Mouse (Mus musculus) A20 (cell line): Measurements from ENCODE around the gene Omt2a.
"Not testable (repeated sequence)": the region's sequence is repeated elsewhere in the genome, so short reads cannot be mapped to it uniquely, and the experiment has no call there.

Experiments
- DNase-seq: peaks from one replicate; pipeline ENCODE4 v3.0.0-alpha.2; 2011; ENCODE audit warnings: low read depth, low spot score

Gene Omt2a

DNA sequence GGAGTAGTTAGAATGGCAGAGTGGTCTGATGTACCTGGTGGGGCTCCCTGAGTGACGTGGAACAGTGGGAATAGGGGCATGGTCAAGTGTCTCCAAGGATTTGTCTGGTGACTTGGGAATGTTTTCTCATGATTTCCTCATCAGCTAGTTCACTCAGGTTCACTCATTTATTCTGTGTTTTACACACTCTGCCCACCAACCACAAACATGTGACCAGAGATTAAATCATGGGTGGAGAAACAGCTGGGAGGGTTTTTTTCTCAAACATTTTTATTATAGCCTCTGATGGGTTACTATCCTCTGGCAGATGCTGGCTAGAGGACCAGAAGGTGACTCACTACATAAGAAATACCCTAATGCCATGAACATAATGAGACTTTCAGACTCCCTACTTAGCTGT lies 16.4 kb downstream of the Omt2a start:
- no peak for DNase-seq

DNA sequence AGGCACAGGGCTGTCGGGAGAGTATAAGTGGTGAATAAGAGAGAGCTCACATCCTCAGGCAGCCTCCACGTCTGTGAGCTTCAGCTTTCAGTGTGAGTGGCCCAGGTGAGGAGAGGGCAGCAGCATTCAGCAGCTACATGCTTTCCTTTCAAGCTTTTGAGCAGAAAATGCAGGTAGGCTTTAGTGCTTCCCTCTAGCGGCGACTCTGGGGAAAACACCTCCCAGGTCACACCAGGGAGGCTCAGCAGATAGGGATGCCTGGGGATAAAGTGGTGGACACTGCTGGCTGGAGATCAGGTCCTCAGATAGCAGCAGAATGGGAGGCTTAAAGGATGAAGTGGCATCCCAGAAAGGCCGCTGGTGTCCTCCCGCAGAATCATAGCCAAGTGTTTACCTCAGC lies 18.5 kb downstream of the Omt2a start:
- peak; percentile 64 for DNase-seq

- DNase-seq = not testable (repeated sequence)
These were observed 19.8 kb downstream of the Omt2a start for GRCm38 (mm10) chr9:78294781-78295180.

- DNase-seq = not testable (repeated sequence)
These were observed 20.9 kb downstream of the Omt2a start for GRCm38 (mm10) chr9:78293683-78294082.

DNA sequence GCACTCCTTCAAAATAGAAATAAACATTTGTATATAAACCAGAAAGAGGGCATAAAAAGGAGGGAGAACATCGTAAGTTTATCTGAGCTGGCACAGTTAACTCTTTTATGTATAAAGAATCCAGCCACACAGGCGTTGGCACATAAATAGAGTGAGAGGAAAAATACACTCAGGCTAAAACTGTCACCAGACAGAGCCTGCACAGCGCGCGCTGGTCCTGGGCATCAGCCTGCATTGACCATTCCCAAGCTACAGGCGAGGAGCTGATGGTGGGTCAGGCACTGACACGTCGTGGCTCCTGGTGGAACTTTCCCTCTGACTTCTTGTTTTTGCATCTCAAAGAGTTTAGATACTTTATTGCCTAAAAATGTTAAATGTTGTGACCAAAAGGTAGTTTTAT lies 22.1 kb downstream of the Omt2a start:
- DNase-seq = not testable (repeated sequence)

DNA sequence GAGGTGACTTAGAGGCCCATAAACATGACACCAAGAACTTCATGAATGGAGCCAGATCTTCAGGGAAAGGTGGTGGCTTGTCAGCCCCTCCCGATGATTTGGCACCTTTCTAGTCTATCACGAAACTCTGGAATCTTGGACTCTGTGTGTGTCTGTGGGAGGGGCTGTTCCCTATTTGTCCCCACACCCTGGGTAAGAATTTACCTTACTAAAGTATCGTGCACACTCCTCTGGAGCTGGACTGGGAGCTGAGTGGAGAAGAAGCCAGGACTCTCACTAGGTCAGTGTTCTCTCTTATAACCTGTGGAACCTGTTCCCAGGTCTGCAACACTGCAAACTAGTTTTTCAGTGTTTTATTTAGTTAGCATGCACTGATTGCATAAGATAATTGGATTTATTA lies 24.9 kb downstream of the Omt2a start, which contains the start of gene Gm10639:
Gm10639 (plus strand) TSS at position 201 of the 400 bp plus-strand sequence.
- not testable (repeated sequence) for DNase-seq

DNA sequence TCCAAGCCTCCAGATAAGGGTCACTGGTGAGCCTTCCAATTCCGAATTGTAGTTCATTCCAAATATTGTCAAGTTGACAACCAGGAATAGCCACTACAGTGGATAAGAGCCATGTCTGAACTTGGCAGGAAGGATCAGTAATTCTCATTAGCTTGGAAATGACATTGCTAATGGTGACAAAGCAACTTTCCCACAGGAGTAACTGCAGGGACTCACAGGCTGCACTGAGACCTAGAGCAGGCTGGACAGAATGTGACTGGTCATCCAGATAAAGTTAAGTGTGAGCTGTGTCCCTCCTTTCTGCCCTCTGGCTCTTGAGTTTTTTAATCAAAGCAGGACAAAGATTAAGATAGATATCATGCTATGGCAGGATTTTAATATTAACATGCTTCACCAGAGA lies 25.5 kb downstream of the Omt2a start:
- not testable (repeated sequence) for DNase-seq

GRCm38 (mm10) chr9:78282002-78282711 lies 32.4 kb downstream of the Omt2a start:
- DNase-seq = not testable (repeated sequence)

DNA sequence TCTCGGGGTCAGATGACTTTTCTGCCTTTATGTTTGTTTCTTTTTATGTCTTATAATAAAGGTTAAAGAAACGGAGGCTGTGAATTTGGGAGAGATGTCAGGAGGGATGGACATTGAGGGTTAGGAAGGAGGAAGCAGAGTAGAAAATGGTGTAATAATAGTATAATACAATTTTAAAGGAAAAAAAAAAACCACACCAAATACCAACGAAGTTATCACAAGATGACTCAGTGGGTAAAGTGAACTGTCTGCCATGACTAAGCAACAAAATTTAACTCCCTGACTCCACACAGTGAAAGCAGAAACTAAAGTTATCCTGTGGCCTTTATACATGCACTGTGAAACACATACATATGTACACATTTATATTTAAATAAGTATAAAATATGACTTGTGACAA lies 43.7 kb downstream of the Omt2a start:
- DNase-seq = not testable (repeated sequence)
